Mouse (Mus musculus): ENCODE data around the gene Cdk14. TPM values are rescaled to one million over a fixed set of nuclear protein-coding genes. Genes with fewer than 3 reads are reported as not detected.

Gene Cdk14
- polyA plus RNA-seq, 2 experiments, result 0.68 to 1.4 TPM

- ATAC-seq (ENCODE audit: insufficient read depth), result no peak
- Histone ChIP-seq H3K4me1 (replicated peaks; ENCODE audit: control insufficient read depth in 2 of 2, insufficient read depth in 2 of 2, low read length in 1 of 2) (no peaks in the 10 kb centered on the region), H3K9me3 (ENCODE audit: control insufficient read depth, low read length) (no peaks in the 10 kb centered on the region), H3K4me2 (ENCODE audit: low read depth) (no peak overlapping the region), H3K27me3 (ENCODE audit: control insufficient read depth, insufficient read depth, low read length) (no peaks in the 10 kb centered on the region), H3K9ac (replicated peaks) (no peak overlapping the region), H3K36me3 (replicated peaks; ENCODE audit: control insufficient read depth, insufficient read depth, low read depth) (no peaks in the 10 kb centered on the region), H3K4me3 (ENCODE audit: insufficient read depth in 1 of 2, low read depth in 2 of 2, low read length in 2 of 2) (no peak overlapping the region), H3K27ac (no peak overlapping the region)
- TF ChIP-seq CTCF (IDR thresholded peaks at IDR 0.05; ENCODE audit: low read depth) (no peak), EP300 (IDR thresholded peaks at IDR 0.05; ENCODE audit: low read depth) (no peak)
- no peak for DNase-seq (ENCODE audit: low read depth in 3 of 3, low spot score in 3 of 3)
- WGBS (ENCODE audit: insufficient replicate concordance), result 50% methylated on average over 5 of the region's 5 CpGs
These were observed 303.2 kb downstream of the Cdk14 start for GRCm38 (mm10) chr5:5116775-5117522.

GRCm38 (mm10) chr5:5115546-5115945, 304.6 kb downstream of the Cdk14 start:
- Histone ChIP-seq H3K9ac (replicated peaks) (no peak overlapping the region), H3K27ac (no peak overlapping the region), H3K4me2 (ENCODE audit: low read depth) (no peak overlapping the region), H3K9me3 (ENCODE audit: control insufficient read depth, low read length) (no peaks in the 10 kb centered on the region), H3K4me1 (replicated peaks; ENCODE audit: control insufficient read depth in 2 of 2, insufficient read depth in 2 of 2, low read length in 1 of 2) (no peaks in the 10 kb centered on the region), H3K4me3 (ENCODE audit: insufficient read depth in 1 of 2, low read depth in 2 of 2, low read length in 2 of 2) (no peak overlapping the region), H3K36me3 (replicated peaks; ENCODE audit: control insufficient read depth, insufficient read depth, low read depth) (no peaks in the 10 kb centered on the region), H3K27me3 (ENCODE audit: control insufficient read depth, insufficient read depth, low read length) (no peaks in the 10 kb centered on the region)
- 48% methylated on average over 1 of the region's 1 CpGs for WGBS (ENCODE audit: insufficient replicate concordance)
- ATAC-seq (ENCODE audit: insufficient read depth) (no peak), DNase-seq (ENCODE audit: low read depth in 3 of 3, low spot score in 3 of 3) (no peak)
- TF ChIP-seq CTCF (IDR thresholded peaks at IDR 0.05; ENCODE audit: low read depth) (no peak), EP300 (IDR thresholded peaks at IDR 0.05; ENCODE audit: low read depth) (no peak)

GRCm38 (mm10) chr5:5109621-5110020, 310.5 kb downstream of the Cdk14 start:
- Histone ChIP-seq H3K4me3 (ENCODE audit: insufficient read depth in 1 of 2, low read depth in 2 of 2, low read length in 2 of 2) (no peak overlapping the region), H3K27ac (no peak overlapping the region), H3K36me3 (replicated peaks; ENCODE audit: control insufficient read depth, insufficient read depth, low read depth) (no peaks in the 10 kb centered on the region), H3K27me3 (ENCODE audit: control insufficient read depth, insufficient read depth, low read length) (no peaks in the 10 kb centered on the region), H3K4me2 (ENCODE audit: low read depth) (no peak overlapping the region), H3K4me1 (replicated peaks; ENCODE audit: control insufficient read depth in 2 of 2, insufficient read depth in 2 of 2, low read length in 1 of 2) (no peaks in the 10 kb centered on the region), H3K9ac (replicated peaks) (no peak overlapping the region), H3K9me3 (ENCODE audit: control insufficient read depth, low read length) (no peaks in the 10 kb centered on the region)
- ATAC-seq (ENCODE audit: insufficient read depth) (no peak), DNase-seq (ENCODE audit: low read depth in 3 of 3, low spot score in 3 of 3) (no peak)
- no peak for TF ChIP-seq EP300 (IDR thresholded peaks at IDR 0.05; ENCODE audit: low read depth)
- TF ChIP-seq CTCF (IDR thresholded peaks at IDR 0.05; ENCODE audit: low read depth), result no peak
- 33% methylated on average over 3 of the region's 3 CpGs for WGBS (ENCODE audit: insufficient replicate concordance)

GRCm38 (mm10) chr5:5109017-5109416, 311.1 kb downstream of the Cdk14 start:
- no peaks in the 10 kb centered on the region for H3K9me3 ChIP-seq (ENCODE audit: control insufficient read depth, low read length)
- H3K4me2 ChIP-seq (ENCODE audit: low read depth), result no peak overlapping the region
- H3K4me1 ChIP-seq (replicated peaks; ENCODE audit: control insufficient read depth in 2 of 2, insufficient read depth in 2 of 2, low read length in 1 of 2), result no peaks in the 10 kb centered on the region
- no peak overlapping the region for H3K27ac ChIP-seq
- H3K9ac ChIP-seq (replicated peaks), result no peak overlapping the region
- no peaks in the 10 kb centered on the region for H3K36me3 ChIP-seq (replicated peaks; ENCODE audit: control insufficient read depth, insufficient read depth, low read depth)
- TF ChIP-seq EP300 (IDR thresholded peaks at IDR 0.05; ENCODE audit: low read depth) (no peak), CTCF (IDR thresholded peaks at IDR 0.05; ENCODE audit: low read depth) (no peak)
- WGBS (ENCODE audit: insufficient replicate concordance), result 53% methylated on average over 3 of the region's 3 CpGs
- H3K27me3 ChIP-seq (ENCODE audit: control insufficient read depth, insufficient read depth, low read length), result no peaks in the 10 kb centered on the region
- no peak overlapping the region for H3K4me3 ChIP-seq (ENCODE audit: insufficient read depth in 1 of 2, low read depth in 2 of 2, low read length in 2 of 2)
- no peak for DNase-seq (ENCODE audit: low read depth in 3 of 3, low spot score in 3 of 3)
- ATAC-seq (ENCODE audit: insufficient read depth), result no peak

- no peak overlapping the region for H3K9ac ChIP-seq (replicated peaks)
- no peaks in the 10 kb centered on the region for H3K27me3 ChIP-seq (ENCODE audit: control insufficient read depth, insufficient read depth, low read length)
- H3K27ac ChIP-seq, result no peak overlapping the region
- no peak for ATAC-seq (ENCODE audit: insufficient read depth)
- no peaks in the 10 kb centered on the region for H3K4me1 ChIP-seq (replicated peaks; ENCODE audit: control insufficient read depth in 2 of 2, insufficient read depth in 2 of 2, low read length in 1 of 2)
- H3K9me3 ChIP-seq (ENCODE audit: control insufficient read depth, low read length), result no peaks in the 10 kb centered on the region
- TF ChIP-seq EP300 (IDR thresholded peaks at IDR 0.05; ENCODE audit: low read depth), result no peak
- TF ChIP-seq CTCF (IDR thresholded peaks at IDR 0.05; ENCODE audit: low read depth), result no peak
- H3K4me3 ChIP-seq (ENCODE audit: insufficient read depth in 1 of 2, low read depth in 2 of 2, low read length in 2 of 2), result no peak overlapping the region
- WGBS (ENCODE audit: insufficient replicate concordance), result 58% methylated on average over 3 of the region's 3 CpGs
- no peak overlapping the region for H3K4me2 ChIP-seq (ENCODE audit: low read depth)
- no peak for DNase-seq (ENCODE audit: low read depth in 3 of 3, low spot score in 3 of 3)
- H3K36me3 ChIP-seq (replicated peaks; ENCODE audit: control insufficient read depth, insufficient read depth, low read depth), result no peaks in the 10 kb centered on the region
These were observed 323.7 kb downstream of the Cdk14 start for GRCm38 (mm10) chr5:5096248-5096915.
